Mouse (Mus musculus): ENCODE data around the gene Mrps33. TPM values are rescaled to one million over a fixed set of nuclear protein-coding genes. Genes with fewer than 3 reads are reported as not detected.

Mrps33 gene
- 223 TPM for polyA plus RNA-seq (2014; fragmentation: Illumina TruSeq; extraction: RNeasy Lipid Tissue Mini Kit (QIAGEN cat#74804); ENCODE audit: low read depth, low replicate concordance)

GRCm38 (mm10) chr6:39810612-39811116 lies at the start of gene Mrps33:
TSS of gene Mrps33 (minus strand) at chr6:39810988.

Other genes starting within 250 kb of the Mrps33 start
- gene Adck2, start 237.1 kb downstream of the Mrps33 start, polyA plus RNA-seq (2014; fragmentation: Illumina TruSeq; extraction: RNeasy Lipid Tissue Mini Kit (QIAGEN cat#74804); ENCODE audit: low read depth, low replicate concordance) = 5.0 TPM
- not detected for gene Gm42420, start 225.2 kb downstream of the Mrps33 start, polyA plus RNA-seq (2014; fragmentation: Illumina TruSeq; extraction: RNeasy Lipid Tissue Mini Kit (QIAGEN cat#74804); ENCODE audit: low read depth, low replicate concordance)
- 103 TPM for gene Ndufb2, start 218.4 kb downstream of the Mrps33 start, polyA plus RNA-seq (2014; fragmentation: Illumina TruSeq; extraction: RNeasy Lipid Tissue Mini Kit (QIAGEN cat#74804); ENCODE audit: low read depth, low replicate concordance)
- 28.9 TPM for gene Braf, start 85.5 kb downstream of the Mrps33 start, polyA plus RNA-seq (2014; fragmentation: Illumina TruSeq; extraction: RNeasy Lipid Tissue Mini Kit (QIAGEN cat#74804); ENCODE audit: low read depth, low replicate concordance)
- gene Tmem178b, start 62.3 kb upstream of the Mrps33 start, polyA plus RNA-seq (2014; fragmentation: Illumina TruSeq; extraction: RNeasy Lipid Tissue Mini Kit (QIAGEN cat#74804); ENCODE audit: low read depth, low replicate concordance) = 2.1 TPM